Mouse (Mus musculus) megakaryocyte, embryonic 14.5 days (primary cell): Measurements from ENCODE around the gene Tmem191c.

Experiments
- FLI1 ChIP-seq: IDR thresholded peaks from 2 replicates; pipeline ENCODE4 v1.6.1; 2012; ENCODE audit warnings: low read length, inconsistent platforms, mixed read lengths
- GATA1 ChIP-seq: IDR thresholded peaks from 3 replicates; pipeline ENCODE4 v1.6.1; 2012; ENCODE audit warnings: mixed read lengths, low read length, inconsistent platforms, borderline replicate concordance

DNA sequence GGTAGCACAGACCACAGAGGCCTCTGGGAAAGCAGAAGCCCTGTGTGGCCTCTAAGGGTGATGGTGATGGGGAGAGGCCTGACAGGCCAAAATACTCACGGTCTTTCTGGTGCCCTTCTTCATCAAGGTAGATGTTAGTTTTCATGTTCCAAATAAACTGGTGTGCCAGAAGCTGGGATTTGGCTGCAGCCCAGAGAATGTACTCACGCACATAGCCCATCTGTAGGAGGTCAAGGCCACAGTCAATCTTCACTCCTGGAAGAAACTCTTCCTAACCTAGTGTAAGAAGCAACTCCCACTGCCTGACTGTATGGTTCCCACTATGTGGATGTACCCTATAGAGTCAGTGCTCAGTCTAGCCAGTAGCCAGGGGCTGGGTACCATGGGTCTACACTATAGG, 15.1 kb downstream of the Tmem191c start:
- TF ChIP-seq GATA1, result no peak
- no peak for TF ChIP-seq FLI1
